ENCODE assay signal across 25 mouse cellular contexts in genomic region chr9:90978730-90979129, GRCm38 (mm10).
DNase-seq lines count a peak whose midpoint lies in the region; ATAC-seq and TF ChIP-seq lines count a peak whose summit lies in the region.
"Had no signal": no experiment of that assay in that cellular context is flagged by ENCODE, and none has a peak within 500 bp of the region (broad histone marks: within the 10 kb centered on the region; RNA-seq: fewer than 3 reads in every experiment).

No protein-coding gene starts in this region.

- no peak for TF ChIP-seq CTCF in hindbrain, postnatal 0 days (IDR thresholded peaks at IDR 0.05; ENCODE audit: low read depth)

- H3K4me3 ChIP-seq in forebrain, embryonic 13.5 days, result no peak overlapping the region
- no peak overlapping the region for H3K4me3 ChIP-seq in forebrain, embryonic 11.5 days (ENCODE audit: low read depth, low read length)
- no peak overlapping the region for H3K4me3 ChIP-seq in hindbrain, postnatal 0 days (ENCODE audit: low read length)
- no peak overlapping the region for H3K4me3 ChIP-seq in hindbrain, embryonic 12.5 days
- H3K4me3 ChIP-seq in midbrain, embryonic 16.5 days (ENCODE audit: low read depth, low read length), result no peak overlapping the region
- no peak overlapping the region for H3K4me3 ChIP-seq in midbrain, embryonic 10.5 days
- H3K4me3 ChIP-seq: heart, adult 2 months; heart, embryonic 13.5 days; hindbrain, embryonic 15.5 days; limb, embryonic 13.5 days; liver, embryonic 12.5 days; myocyte; neural tube, embryonic 13.5 days had no signal

- H3K27ac ChIP-seq in forebrain, embryonic 13.5 days, result no peak overlapping the region
- no peak overlapping the region for H3K27ac ChIP-seq in forebrain, embryonic 11.5 days (ENCODE audit: low read depth, low read length)
- no peak overlapping the region for H3K27ac ChIP-seq in hindbrain, postnatal 0 days
- H3K27ac ChIP-seq in hindbrain, embryonic 12.5 days, result no peak overlapping the region
- H3K27ac ChIP-seq in midbrain, embryonic 16.5 days (ENCODE audit: low read length), result no peak overlapping the region
- H3K27ac ChIP-seq in midbrain, embryonic 10.5 days (replicated peaks), result no peak overlapping the region
- H3K27ac ChIP-seq: heart, adult 2 months; heart, embryonic 13.5 days; hindbrain, embryonic 15.5 days; limb, embryonic 13.5 days; liver, embryonic 12.5 days; neural tube, embryonic 13.5 days had no signal

- H3K4me2 ChIP-seq in forebrain, embryonic 13.5 days, result no peak overlapping the region
- H3K4me2 ChIP-seq in forebrain, embryonic 11.5 days (ENCODE audit: low read depth, low read length, severe bottlenecking), result no peak overlapping the region
- H3K4me2 ChIP-seq in hindbrain, postnatal 0 days (ENCODE audit: low read depth, low read length), result no peak overlapping the region
- no peak overlapping the region for H3K4me2 ChIP-seq in hindbrain, embryonic 12.5 days (replicated peaks)
- H3K4me2 ChIP-seq in midbrain, embryonic 16.5 days (ENCODE audit: low read length), result no peak overlapping the region
- H3K4me2 ChIP-seq: heart, embryonic 13.5 days; hindbrain, embryonic 15.5 days; limb, embryonic 13.5 days; liver, embryonic 12.5 days; neural tube, embryonic 13.5 days had no signal

- H3K9me3 ChIP-seq in forebrain, embryonic 13.5 days (replicated peaks), result no peaks in the 10 kb centered on the region
- H3K9me3 ChIP-seq in forebrain, embryonic 11.5 days (ENCODE audit: control insufficient read depth, low read length), result no peaks in the 10 kb centered on the region
- H3K9me3 ChIP-seq in hindbrain, postnatal 0 days (ENCODE audit: low read length), result no peaks in the 10 kb centered on the region
- H3K9me3 ChIP-seq in hindbrain, embryonic 12.5 days (replicated peaks), result no peaks in the 10 kb centered on the region
- no peaks in the 10 kb centered on the region for H3K9me3 ChIP-seq in midbrain, embryonic 16.5 days (replicated peaks; ENCODE audit: control insufficient read depth, low read length, poor library complexity, severe bottlenecking)
- no peaks in the 10 kb centered on the region for H3K9me3 ChIP-seq in midbrain, embryonic 10.5 days (replicated peaks)
- H3K9me3 ChIP-seq: heart, embryonic 13.5 days; hindbrain, embryonic 15.5 days; limb, embryonic 13.5 days; liver, embryonic 12.5 days; neural tube, embryonic 13.5 days had no signal

- H3K27me3 ChIP-seq in forebrain, embryonic 13.5 days, result no peaks in the 10 kb centered on the region
- no peaks in the 10 kb centered on the region for H3K27me3 ChIP-seq in forebrain, embryonic 11.5 days (ENCODE audit: control insufficient read depth, insufficient read depth, low read length)
- no peaks in the 10 kb centered on the region for H3K27me3 ChIP-seq in hindbrain, postnatal 0 days (ENCODE audit: insufficient read depth, low read length)
- no peaks in the 10 kb centered on the region for H3K27me3 ChIP-seq in hindbrain, embryonic 12.5 days
- no peaks in the 10 kb centered on the region for H3K27me3 ChIP-seq in midbrain, embryonic 16.5 days (ENCODE audit: control insufficient read depth, insufficient read depth, low read depth, low read length)
- H3K27me3 ChIP-seq in midbrain, embryonic 10.5 days (ENCODE audit: low read depth, poor library complexity, severe bottlenecking), result no peaks in the 10 kb centered on the region
- H3K27me3 ChIP-seq: heart, embryonic 13.5 days; hindbrain, embryonic 15.5 days; limb, embryonic 13.5 days; liver, embryonic 12.5 days; neural tube, embryonic 13.5 days; Patski had no signal

- no peaks in the 10 kb centered on the region for H3K4me1 ChIP-seq in forebrain, embryonic 13.5 days
- no peaks in the 10 kb centered on the region for H3K4me1 ChIP-seq in forebrain, embryonic 11.5 days (replicated peaks; ENCODE audit: control insufficient read depth, insufficient read depth, low read length)
- no peaks in the 10 kb centered on the region for H3K4me1 ChIP-seq in hindbrain, postnatal 0 days (ENCODE audit: insufficient read depth, low read length)
- no peaks in the 10 kb centered on the region for H3K4me1 ChIP-seq in hindbrain, embryonic 12.5 days
- no peaks in the 10 kb centered on the region for H3K4me1 ChIP-seq in midbrain, embryonic 16.5 days (ENCODE audit: control insufficient read depth, insufficient read depth, low read length)
- H3K4me1 ChIP-seq in midbrain, embryonic 10.5 days, result no peaks in the 10 kb centered on the region
- H3K4me1 ChIP-seq: heart, embryonic 13.5 days; hindbrain, embryonic 15.5 days; limb, embryonic 13.5 days; liver, embryonic 12.5 days; neural tube, embryonic 13.5 days had no signal

- H3K9ac ChIP-seq in forebrain, embryonic 13.5 days, result no peak overlapping the region
- H3K9ac ChIP-seq in forebrain, embryonic 11.5 days (ENCODE audit: low read length), result no peak overlapping the region
- H3K9ac ChIP-seq in hindbrain, postnatal 0 days (replicated peaks; ENCODE audit: low read length), result no peak overlapping the region
- H3K9ac ChIP-seq in hindbrain, embryonic 12.5 days, result no peak overlapping the region
- H3K9ac ChIP-seq in midbrain, embryonic 16.5 days (ENCODE audit: low read depth, low read length), result no peak overlapping the region
- H3K9ac ChIP-seq: heart, embryonic 13.5 days; hindbrain, embryonic 15.5 days; limb, embryonic 13.5 days; liver, embryonic 12.5 days; neural tube, embryonic 13.5 days had no signal

- ATAC-seq in forebrain, embryonic 13.5 days, result peak; percentile 52; the same call in 1 of the 2 replicates
- no peak for ATAC-seq in forebrain, embryonic 11.5 days (replicated peaks; ENCODE audit: low FRiP score)
- peak; percentile 70 for ATAC-seq in hindbrain, postnatal 0 days
- no peak for ATAC-seq in hindbrain, embryonic 12.5 days (ENCODE audit: low FRiP score)
- ATAC-seq in midbrain, embryonic 16.5 days, result peak; percentile 42; the same call in 1 of the 2 replicates
- ATAC-seq: intestine, embryonic 16.5 days; liver, embryonic 12.5 days; Patski had no signal

- DNase-seq in forebrain, embryonic 11.5 days (ENCODE audit: low spot score), result no peak
- DNase-seq in hindbrain, postnatal 0 days (ENCODE audit: low spot score), result peak; percentile 50
- DNase-seq in midbrain, embryonic 10.5 days (ENCODE audit: low spot score), result no peak
- no peak for DNase-seq in retina, postnatal 1 day
- DNase-seq: adrenal gland, adult 2 months; cerebellum, adult 18-20 months; gastrocnemius, postnatal 25 days; heart, adult 2 months; heart, postnatal 14 days; kidney, adult 9 months; kidney, postnatal 14 days; layer of hippocampus, postnatal 36 days; lung, adult 2 months; midbrain, embryonic 14.5 days had no signal

- H3K36me3 ChIP-seq in forebrain, embryonic 13.5 days (ENCODE audit: poor library complexity, severe bottlenecking), result no peaks in the 10 kb centered on the region
- H3K36me3 ChIP-seq in forebrain, embryonic 11.5 days (ENCODE audit: control insufficient read depth, insufficient read depth, low read length), result no peaks in the 10 kb centered on the region
- no peaks in the 10 kb centered on the region for H3K36me3 ChIP-seq in hindbrain, postnatal 0 days (ENCODE audit: insufficient read depth, low read length)
- H3K36me3 ChIP-seq in hindbrain, embryonic 12.5 days, result no peaks in the 10 kb centered on the region
- no peaks in the 10 kb centered on the region for H3K36me3 ChIP-seq in midbrain, embryonic 16.5 days (ENCODE audit: control insufficient read depth, insufficient read depth, low read length)
- H3K36me3 ChIP-seq in midbrain, embryonic 10.5 days, result no peaks in the 10 kb centered on the region
- H3K36me3 ChIP-seq: heart, embryonic 13.5 days; hindbrain, embryonic 15.5 days; limb, embryonic 13.5 days; liver, embryonic 12.5 days; neural tube, embryonic 13.5 days had no signal

- WGBS in forebrain, embryonic 13.5 days, result 66% methylated on average over 4 of the region's 4 CpGs
- WGBS in forebrain, embryonic 11.5 days, result 82% methylated on average over 4 of the region's 4 CpGs
- 52% methylated on average over 4 of the region's 4 CpGs for WGBS in hindbrain, postnatal 0 days
- 84% methylated on average over 4 of the region's 4 CpGs for WGBS in hindbrain, embryonic 12.5 days
- WGBS in midbrain, embryonic 16.5 days, result 67% methylated on average over 4 of the region's 4 CpGs
- WGBS in midbrain, embryonic 10.5 days, result 88% methylated on average over 4 of the region's 4 CpGs

Comparison
In these comparisons a context has a peak if more than half of its experiments do, and no peak if none do; other contexts are left out.
1. ATAC-seq: peak in forebrain, embryonic 13.5 days (single experiment), hindbrain, postnatal 0 days (single experiment) and midbrain, embryonic 16.5 days (single experiment); none in forebrain, embryonic 11.5 days (single experiment) and hindbrain, embryonic 12.5 days (single experiment).